Comparison of ENCODE assay signal across 6 mouse cellular contexts in genomic region chr10:53508676-53509075, GRCm38 (mm10).
"Had no signal": no experiment of that assay in that cellular context is flagged by ENCODE, and none has a peak within 500 bp of the region (broad histone marks: within the 10 kb centered on the region; RNA-seq: fewer than 3 reads in every experiment).

No protein-coding gene starts in this region.

- H3K27me3 ChIP-seq: limb, embryonic 13.5 days had no signal

- H3K4me2 ChIP-seq: limb, embryonic 13.5 days; midbrain, embryonic 11.5 days had no signal

- H3K9ac ChIP-seq: limb, embryonic 13.5 days; liver, embryonic 14.5 days had no signal

- H3K36me3 ChIP-seq: limb, embryonic 13.5 days had no signal

- DNase-seq: thymus, adult 18-20 months had no signal

- H3K4me3 ChIP-seq: limb, embryonic 13.5 days; myocyte had no signal

- H3K27ac ChIP-seq: kidney, postnatal 0 days; limb, embryonic 13.5 days; liver, embryonic 14.5 days had no signal

- H3K9me3 ChIP-seq: limb, embryonic 13.5 days had no signal
